ENCODE assay signal across 1 mouse cellular context in the genomic region with DNA sequence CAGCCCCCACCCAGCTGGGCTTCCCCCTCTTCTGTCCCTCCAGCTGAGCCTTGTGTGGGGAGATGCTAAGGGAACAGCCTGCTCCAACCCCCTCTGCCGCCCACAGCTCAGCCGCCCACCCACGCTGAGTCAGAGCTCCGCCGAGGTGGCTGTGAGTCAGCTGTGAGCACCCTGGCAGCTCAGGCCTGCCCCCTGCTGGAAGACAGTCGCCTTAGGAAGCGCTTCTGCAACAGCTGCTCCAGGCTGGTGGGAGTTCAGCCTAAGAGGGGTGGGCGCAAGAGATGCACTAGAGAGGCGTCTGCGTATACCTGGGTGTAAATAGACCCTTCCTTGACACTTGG.
A peak's percentile ranks its signal among the peaks of the same experiment; 100 is the strongest.
TF ChIP-seq lines count a peak whose summit lies in the region.

No protein-coding gene starts in this region.

TF ChIP-seq in C2C12, 6 proteins besides CTCF, POLR2A, EP300 and RAD21:
- peak; percentile 70 for TF ChIP-seq MYOD1 (IDR thresholded peaks at IDR 0.05; ENCODE audit: control insufficient read depth, insufficient read length, low read depth)
- no peak for TF ChIP-seq MYOG (IDR thresholded peaks at IDR 0.05; ENCODE audit: control insufficient read depth, extremely low read depth, insufficient read length)
- peak; percentile 74 for TF ChIP-seq FOSL1 (IDR thresholded peaks at IDR 0.05; ENCODE audit: insufficient read depth, low read length, poor library complexity, severe bottlenecking)
TF ChIP-seq in C2C12: peak in this region for 2.
